9 mouse cellular contexts compared by ENCODE assay signal in genomic region chr1:71837764-71838163, GRCm38 (mm10).
A peak's percentile ranks its signal among the peaks of the same experiment; 100 is the strongest.
DNase-seq lines count a peak whose midpoint lies in the region; ATAC-seq lines count a peak whose summit lies in the region.
"Had no signal": no experiment of that assay in that cellular context is flagged by ENCODE, and none has a peak within 500 bp of the region (broad histone marks: within the 10 kb centered on the region; RNA-seq: fewer than 3 reads in every experiment).

No protein-coding gene starts in this region.

- no peaks in the 10 kb centered on the region for H3K27me3 ChIP-seq in hindbrain, embryonic 16.5 days (replicated peaks; ENCODE audit: control insufficient read depth, insufficient read depth, low read length)
- H3K27me3 ChIP-seq in liver, embryonic 16.5 days (ENCODE audit: control insufficient read depth, insufficient read depth, low read depth, low read length): no peaks in the 10 kb centered on the region
- H3K27me3 ChIP-seq: Patski had no signal

- peak overlapping the region; percentile 44 for H3K4me2 ChIP-seq in hindbrain, embryonic 16.5 days (ENCODE audit: low read length)
- H3K4me2 ChIP-seq in liver, embryonic 16.5 days (ENCODE audit: low read depth, low read length): peak overlapping the region; percentile 18; the same call in 1 of the 2 replicates

- peak; percentile 48; the same call in 1 of the 2 replicates for ATAC-seq in hindbrain, embryonic 16.5 days
- ATAC-seq in liver, embryonic 16.5 days (ENCODE audit: low read depth): no peak
- no peak for ATAC-seq in cerebellum, adult (ENCODE audit: insufficient number of reproducible peaks, low FRiP score, low TSS enrichment)
- ATAC-seq: Patski had no signal

- WGBS in hindbrain, embryonic 16.5 days: 26% methylated on average over 12 of the region's 12 CpGs
- 64% methylated on average over 12 of the region's 12 CpGs for WGBS in liver, embryonic 16.5 days (ENCODE audit: insufficient replicate concordance)

- peak overlapping the region; percentile 14; the same call in 1 of the 2 replicates for H3K4me3 ChIP-seq in hindbrain, embryonic 16.5 days (ENCODE audit: low read length)
- H3K4me3 ChIP-seq in liver, embryonic 16.5 days (ENCODE audit: low read depth, low read length): no peak overlapping the region

- no peak overlapping the region for H3K27ac ChIP-seq in hindbrain, embryonic 16.5 days (ENCODE audit: low read depth, low read length)
- peak overlapping the region; percentile 54; the same call in 1 of the 2 replicates for H3K27ac ChIP-seq in liver, embryonic 16.5 days (ENCODE audit: low read length)

- H3K4me1 ChIP-seq in hindbrain, embryonic 16.5 days (ENCODE audit: control insufficient read depth, insufficient read depth, low read depth, low read length): no peaks in the 10 kb centered on the region; the same call in 1 of the 2 replicates
- no peaks in the 10 kb centered on the region for H3K4me1 ChIP-seq in liver, embryonic 16.5 days (ENCODE audit: control insufficient read depth, low read depth, low read length)

- H3K9ac ChIP-seq in hindbrain, embryonic 16.5 days (ENCODE audit: low read depth, low read length): 0 out of 2 replicates have a peak overlapping the region, but pooled peaks have one; percentile 26
- H3K9ac ChIP-seq in liver, embryonic 16.5 days (ENCODE audit: low read depth, low read length): no peak overlapping the region

- H3K36me3 ChIP-seq in hindbrain, embryonic 16.5 days (ENCODE audit: control insufficient read depth, insufficient read depth, low read length): no peaks in the 10 kb centered on the region
- no peaks in the 10 kb centered on the region for H3K36me3 ChIP-seq in liver, embryonic 16.5 days (ENCODE audit: control insufficient read depth, insufficient read depth)

- H3K9me3 ChIP-seq in hindbrain, embryonic 16.5 days (ENCODE audit: control insufficient read depth, low read length): no peaks in the 10 kb centered on the region
- H3K9me3 ChIP-seq in liver, embryonic 16.5 days (replicated peaks; ENCODE audit: control insufficient read depth, low read length): no peaks in the 10 kb centered on the region

- peak; percentile 15 for DNase-seq in R1 (ENCODE audit: low read depth, low spot score)
- peak; percentile 75 for DNase-seq in embryo, embryonic 10.5 days (ENCODE audit: low spot score)
- no peak for DNase-seq in Muller cell, postnatal 12 days (ENCODE audit: inconsistent ontology term)
- DNase-seq in thymus, adult 18-20 months: no peak
- DNase-seq in layer of hippocampus, postnatal 36 days: no peak

Comparison
In these comparisons a context has a peak if more than half of its experiments do, and no peak if none do; other contexts are left out.
1. DNase-seq: peak in R1 (single experiment) and embryo, embryonic 10.5 days (single experiment); none in Muller cell, postnatal 12 days (single experiment), thymus, adult 18-20 months (0 of 2) and layer of hippocampus, postnatal 36 days (0 of 2).